Mouse (Mus musculus): ENCODE data around the gene Brf1.

Brf1 gene

DNA sequence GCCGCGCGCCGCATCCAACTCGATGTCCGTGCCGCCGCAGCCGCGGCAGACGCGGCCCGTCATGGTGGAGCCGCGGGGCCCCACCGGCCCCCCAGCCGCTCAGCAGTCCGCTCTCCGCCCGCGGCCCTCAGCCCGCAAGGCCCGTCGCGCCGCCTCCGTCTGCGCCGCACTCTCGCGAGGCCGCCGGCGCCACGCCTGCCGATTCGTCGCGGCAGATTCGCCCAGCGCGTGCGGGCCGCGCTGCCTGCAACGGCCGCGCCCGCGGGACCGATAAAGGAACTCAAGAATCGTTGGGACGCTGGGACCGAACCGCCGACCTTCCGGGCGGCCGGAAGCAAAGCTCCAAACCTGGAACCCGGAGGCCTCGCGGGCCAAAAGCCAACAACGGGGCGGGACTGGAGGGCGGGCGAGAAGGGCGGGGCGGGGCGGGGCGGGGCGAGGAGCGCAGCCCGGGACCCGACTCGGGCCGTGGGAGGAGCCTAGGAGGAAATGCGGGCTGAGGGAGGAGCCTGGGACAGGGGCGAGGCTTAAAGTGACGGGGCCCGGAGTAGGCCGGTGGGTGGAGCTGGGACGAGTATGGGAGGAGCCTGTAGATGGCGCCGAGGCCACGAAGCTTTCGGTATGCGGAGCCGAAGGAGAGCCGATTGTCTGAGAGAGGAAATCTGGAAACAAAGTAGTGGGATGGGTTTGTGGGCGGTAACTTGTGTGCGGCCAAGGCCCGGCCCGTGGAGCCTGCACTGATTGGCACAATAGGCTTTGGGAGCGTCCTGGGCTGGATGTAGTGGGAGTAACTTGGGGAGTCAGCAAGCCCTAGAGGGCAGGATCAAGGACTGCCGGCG lies at the start of gene Brf1:
Gene Brf1, minus strand, starts transcription at position 411 of the 839 bp plus-strand sequence.
- peak; percentile 96 for DNase-seq

DNA sequence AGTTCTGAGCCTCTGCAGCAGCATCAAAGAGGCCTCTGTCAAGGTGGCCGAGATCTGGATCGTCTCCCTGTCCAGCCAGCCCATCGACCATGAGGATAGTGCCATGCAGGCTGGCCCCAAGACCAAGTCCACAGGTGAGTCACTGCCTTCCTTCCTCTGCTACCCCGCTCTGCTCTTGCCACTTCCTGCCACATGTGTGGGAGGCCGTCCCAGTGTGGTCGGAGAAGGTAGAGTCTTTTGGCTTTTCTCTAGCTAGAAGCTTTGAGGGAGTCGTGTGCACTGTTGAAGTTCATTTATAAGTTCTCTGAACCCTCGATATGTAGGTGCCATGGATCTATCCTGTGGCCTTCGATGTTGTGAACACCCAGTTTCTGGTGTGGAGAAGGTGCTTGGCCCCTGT lies 49.3 kb upstream of the Brf1 start:
- DNase-seq, result no peak

DNA sequence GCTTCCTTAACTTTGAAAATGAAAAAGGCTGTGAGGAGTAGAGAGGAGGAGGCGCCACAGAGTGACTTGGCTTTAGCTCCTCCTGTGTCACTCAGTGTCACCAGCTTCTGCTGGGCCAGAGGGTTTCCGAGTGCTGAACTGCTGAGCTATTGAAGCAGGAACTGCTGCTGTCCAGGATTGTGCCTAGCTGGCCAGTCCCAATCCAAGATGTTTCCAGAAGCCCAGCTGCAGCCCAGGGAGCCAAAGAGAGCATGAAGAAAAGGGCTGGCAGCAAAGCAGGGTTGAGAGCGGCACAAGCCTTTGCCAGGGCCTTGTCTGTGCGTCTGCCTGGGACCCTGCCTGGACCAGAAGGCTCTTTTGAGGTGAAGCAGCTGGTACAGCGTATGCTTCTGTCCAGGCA lies 47.6 kb upstream of the Brf1 start:
- no peak for DNase-seq

DNA sequence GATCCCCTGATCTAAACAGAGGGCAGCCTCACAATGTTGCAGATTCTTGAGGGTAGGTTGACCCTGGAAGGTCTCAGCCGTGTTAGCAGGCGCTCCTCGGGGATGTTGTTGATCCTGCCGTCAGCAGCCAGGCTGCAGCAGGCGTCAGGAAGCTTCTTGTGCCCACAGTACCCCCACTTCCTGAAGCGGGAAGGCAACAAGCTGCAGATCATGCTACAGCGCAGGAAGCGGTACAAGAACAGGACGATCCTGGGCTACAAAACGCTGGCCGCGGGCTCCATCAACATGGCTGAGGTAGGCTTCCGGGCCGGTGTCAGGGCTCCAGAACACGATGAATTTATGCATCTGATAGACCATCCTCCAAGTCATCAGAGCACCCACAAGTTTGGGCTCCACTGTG lies 46.4 kb upstream of the Brf1 start:
- no peak for DNase-seq

DNA sequence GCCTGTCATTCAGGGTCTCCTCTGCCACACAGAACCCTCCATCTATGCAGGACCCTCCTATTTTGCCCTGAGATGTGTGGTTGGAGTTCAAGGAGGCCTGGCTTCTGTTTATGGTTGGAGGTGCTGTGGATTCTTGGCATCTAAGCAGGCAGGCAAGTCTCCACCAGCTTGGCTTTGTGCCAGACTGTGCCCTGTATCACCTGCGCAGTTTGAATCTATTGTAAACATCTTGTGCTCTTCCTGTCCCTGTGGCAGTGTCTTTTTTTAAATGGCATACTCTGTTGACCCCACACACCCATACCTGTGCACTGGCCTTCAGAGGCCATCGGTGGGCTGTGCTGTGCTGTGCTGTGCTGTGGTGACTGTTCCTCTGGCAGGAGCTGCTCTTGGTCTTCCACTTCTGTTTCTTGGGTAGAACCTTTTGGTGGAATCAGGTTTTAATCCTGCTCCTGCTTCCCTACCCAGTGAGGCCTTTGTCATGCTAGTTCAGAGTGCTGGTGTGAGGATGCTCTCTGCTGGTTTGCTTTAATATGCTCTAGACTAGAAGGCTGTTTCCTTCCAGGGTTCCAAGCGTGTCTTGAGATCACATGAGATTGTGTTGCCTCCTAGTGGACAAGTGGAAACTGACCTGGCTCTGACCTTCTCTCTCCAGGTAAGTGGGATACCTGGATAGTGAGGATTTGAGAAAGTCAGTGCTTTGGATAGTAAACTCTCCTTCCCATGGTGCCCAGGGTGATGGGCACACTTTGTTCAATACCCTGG lies 44.6 kb upstream of the Brf1 start:
- peak; percentile 68 for DNase-seq

DNA sequence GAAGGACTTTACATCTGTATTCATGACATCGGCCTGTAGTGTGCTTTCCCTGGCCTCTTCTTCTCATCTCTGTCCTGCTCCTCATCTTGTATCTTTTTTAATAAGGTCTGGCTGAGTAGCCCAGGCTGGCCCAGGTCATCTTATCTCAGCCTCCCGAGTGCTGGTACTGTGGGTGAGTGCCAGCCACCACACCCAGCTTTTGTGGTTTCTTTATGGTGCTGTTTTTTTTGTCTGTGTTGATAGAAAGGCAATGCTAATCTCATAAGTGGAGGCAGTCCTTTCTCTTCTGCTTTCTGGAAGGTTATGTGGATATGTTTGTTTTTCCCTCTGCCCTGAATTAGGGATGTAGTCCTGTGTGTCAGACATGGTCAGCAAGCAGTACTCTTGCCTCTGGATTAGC lies 42.0 kb upstream of the Brf1 start:
- no peak for DNase-seq

DNA sequence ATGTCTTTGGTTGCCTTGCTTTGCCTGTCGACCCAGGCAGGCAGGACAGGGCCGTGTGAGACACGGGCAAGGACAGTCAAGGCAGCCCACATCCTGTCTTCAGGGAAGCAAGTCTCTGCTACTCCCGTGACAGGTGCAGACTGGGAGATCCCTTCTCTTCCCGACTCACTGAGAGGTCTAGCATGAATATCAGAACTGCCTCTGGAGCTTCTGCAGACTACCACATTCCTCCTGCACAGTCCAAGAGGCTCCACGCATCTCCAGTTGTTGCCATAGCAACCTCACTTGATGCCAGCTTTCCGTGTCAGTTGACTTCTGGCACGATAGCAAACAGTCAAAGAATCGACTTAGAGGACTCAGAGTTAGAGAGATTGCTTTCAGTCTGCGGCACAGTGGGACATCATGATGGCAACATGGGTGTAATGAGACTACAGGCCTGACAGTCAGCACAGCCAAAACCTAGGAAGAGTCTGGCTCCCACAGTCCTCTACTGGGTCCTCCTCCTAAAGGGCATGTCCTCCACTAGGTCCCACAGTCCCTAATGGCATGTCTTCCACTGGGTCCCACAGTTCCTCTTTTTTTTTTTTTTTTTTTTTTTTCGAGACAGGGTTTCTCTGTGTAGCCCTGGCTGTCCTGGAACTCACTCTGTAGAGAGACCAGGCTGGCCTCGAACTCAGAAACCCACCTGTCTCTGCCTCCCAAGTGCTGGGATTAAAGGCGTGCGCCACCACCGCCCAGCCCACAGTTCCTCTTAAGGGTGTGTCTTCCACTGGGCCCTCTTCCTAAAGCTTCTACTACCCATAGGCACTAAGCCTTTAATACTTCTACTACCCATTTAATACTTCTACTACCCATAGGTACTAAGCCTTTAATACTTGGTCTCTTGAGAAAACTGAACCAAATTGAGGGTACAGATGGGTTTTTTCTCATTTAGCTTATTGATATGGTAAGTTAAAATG lies 41.3 kb upstream of the Brf1 start:
- DNase-seq, result no peak

DNA sequence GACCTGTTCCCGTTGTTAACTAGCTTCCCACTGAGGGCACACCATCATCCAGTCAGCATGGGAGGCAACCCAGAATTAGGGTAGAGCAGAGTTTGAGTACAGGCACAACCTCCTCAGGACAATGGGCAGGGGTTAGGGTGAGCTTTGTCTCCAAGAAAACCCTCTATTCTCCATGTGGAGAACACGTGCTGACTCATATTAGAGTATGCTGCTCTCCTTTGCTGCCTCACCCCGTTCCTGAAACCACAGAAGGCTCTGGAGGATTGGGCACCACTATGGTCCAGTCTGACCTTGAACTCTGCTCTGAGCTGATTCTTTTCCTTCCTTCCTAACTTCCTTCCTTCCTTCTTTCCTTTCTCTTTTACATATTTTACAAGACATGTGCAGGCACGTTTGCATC lies 37.9 kb upstream of the Brf1 start:
- no peak for DNase-seq

DNA sequence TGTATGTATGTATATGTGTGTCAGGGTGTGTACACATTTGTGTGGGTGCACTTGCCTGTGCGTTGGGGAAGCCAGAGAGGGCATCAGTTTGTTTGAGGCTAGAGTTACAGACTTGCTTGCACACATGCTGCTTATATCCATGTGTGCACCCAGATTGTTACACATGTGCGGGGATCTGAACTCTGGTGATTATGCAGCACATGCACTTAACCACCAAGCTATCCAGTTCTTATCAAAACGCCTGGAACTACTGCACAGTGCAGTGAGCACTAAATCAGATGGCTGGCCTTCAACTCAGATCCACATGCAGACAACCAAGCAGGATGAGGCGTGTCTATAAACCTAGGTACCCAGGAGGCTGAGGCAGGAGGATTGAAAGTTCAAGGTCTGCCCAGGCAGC lies 36.5 kb upstream of the Brf1 start:
- no peak for DNase-seq

DNA sequence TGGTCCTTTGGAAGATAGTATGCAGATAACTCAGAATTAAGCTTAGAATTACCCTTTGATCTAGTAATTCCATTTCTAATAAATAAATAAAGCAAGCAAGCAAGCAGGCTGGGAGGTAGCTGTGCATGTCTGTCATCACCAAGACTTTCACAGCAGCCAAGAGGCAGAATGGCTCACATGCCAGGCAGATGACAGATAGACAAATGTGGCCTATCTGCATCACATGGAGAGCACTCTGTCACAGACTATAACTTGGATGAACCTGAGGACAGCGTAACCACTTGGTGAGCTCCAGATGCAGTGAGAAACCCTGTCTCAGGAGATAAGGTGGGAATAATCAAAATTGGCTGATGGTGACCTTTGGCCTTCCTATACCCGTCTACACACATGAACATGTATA lies 34.6 kb upstream of the Brf1 start:
- DNase-seq, result no peak

DNA sequence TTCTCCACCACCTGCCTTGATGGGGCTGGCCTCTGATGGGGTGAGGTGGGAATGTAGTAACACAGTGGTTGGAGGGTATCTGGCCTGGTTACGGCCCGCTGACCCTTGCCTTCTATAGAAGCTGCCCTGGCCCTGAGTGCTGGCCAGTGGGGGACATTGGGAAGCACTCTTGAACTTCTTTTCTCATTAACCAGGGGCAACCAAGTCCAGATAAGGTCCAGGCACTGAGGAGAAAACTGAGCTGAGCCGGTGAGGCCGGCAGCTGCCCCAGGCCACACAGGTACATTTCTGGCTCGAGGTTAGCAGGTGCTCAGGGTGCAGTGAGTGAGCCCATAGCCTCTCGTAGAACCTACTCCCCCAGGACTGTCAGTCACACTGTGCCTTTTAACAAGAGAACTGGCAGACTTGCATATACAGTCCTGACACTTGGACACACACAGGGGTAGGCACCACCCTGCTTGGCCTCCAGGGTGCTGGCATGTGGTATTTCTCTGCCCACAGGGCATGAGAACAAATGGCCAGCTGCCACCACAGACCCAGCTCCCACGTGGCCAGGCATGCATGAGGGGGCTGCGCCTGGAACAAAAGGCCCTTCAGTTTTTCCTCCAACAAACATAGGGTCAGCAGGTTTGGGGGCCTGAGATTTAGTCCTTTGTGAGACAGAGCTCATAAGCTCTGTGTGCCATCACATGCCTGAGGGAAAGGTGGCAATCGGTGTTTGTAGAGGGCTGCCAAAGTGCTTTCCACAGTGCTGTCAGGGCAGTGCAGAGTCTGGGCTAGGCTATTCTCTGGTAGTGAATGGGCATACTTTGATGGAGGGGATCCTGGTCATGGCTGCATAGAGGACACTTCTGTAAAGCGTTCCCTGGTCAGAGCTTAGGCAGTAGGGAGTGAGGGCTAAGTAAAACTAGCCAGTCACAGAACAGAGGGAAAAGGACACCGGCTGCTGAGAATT lies 32.1 kb upstream of the Brf1 start:
- DNase-seq, result no peak

DNA sequence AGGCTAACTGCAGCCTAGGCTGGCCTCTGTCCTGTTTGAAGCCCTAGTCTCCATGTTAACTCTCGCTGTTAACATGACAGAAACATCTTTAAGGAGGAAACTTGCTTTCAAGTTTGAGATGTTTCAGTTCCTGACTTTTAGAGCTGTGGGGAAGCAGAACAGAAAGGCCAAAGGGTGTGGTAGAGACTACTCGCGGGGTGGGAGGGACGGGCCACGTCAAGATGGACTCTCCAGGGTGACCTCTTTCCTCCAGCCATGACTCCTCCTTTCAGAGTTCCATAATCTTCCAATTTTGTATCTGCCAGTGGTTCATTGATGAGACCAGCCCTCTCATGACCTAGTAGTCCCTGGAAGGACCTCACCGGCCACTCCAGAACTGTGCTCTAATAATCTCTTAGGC lies 30.9 kb upstream of the Brf1 start:
- DNase-seq, result no peak

DNA sequence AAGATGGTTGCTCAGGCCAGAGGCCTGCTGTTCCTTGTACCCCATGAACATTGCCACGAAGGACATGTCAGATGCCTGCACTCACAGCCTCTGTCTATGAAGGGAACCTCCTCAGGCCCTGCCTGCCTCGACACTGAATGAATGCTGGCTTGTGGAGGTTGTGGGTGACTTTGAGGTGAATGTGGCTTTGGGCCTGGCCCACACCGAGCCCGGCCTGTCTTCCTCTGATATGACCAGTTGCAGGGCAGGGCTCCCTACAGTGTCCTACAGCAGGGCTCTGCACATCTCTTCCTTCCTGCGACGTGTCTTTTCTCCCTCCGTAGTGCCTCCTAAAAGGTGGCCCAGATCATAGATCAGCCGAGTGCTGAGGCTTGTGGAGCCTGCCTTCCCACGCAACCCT lies 30.5 kb upstream of the Brf1 start:
- DNase-seq, result no peak

DNA sequence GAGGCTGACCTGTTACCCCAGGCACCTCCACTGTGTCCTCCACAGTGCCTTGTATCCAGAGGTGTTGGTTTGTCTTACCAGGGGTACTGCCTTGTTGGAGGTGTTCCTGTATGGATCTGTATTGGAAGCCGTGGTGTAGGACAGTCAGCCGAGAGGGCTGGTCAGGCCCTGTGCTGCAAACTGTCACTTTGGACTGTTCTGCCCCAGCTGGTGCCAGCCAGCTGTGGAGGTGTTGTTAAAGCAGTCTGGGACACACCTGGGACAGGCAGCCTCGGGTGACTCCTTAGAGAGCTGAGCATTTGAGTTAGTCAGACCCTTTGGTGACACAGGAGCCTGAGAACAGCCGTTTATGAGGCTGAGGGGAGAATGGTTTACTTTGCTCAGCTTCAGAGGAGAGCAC lies 29.5 kb upstream of the Brf1 start:
- DNase-seq, result no peak

DNA sequence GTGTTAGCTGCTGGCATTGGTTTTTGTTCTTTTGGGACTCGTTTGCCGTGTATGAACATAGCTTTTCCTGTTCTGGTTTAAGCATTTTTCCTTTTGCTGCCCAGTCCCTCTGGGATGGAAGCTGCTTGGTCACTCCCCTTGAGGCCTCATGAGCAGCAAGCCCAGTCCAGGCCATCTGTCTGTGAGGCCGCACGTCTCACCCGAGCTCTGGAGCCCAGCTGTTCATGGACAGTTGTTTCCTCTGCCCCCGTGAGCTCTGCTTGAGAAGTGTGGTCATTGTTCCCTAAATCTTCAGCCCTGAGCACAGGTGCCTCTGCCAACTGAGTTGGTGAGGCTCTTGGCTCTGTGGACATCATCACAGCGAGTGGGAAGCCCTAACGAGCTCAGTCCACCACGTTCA lies 28.4 kb upstream of the Brf1 start:
- DNase-seq, result no peak

DNA sequence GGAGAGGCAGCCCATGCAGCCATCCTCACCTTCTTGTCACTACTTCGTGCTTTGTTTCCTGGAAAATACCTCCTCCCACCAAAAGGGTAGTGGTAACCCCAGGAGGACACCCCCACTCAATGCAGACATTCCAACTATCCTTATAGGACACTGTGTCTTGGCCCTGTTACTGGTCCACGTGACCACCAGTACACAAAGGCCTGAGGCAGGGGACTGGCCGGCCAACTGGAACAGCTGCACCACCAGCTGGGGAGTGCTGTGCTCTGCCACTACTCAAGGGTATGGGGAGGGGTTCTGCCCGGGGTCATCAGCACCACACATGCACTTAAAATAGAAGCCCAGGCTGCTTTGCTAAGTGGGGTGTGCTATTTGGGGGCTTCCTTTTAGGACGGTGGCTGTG lies 27.6 kb upstream of the Brf1 start:
- DNase-seq, result no peak

DNA sequence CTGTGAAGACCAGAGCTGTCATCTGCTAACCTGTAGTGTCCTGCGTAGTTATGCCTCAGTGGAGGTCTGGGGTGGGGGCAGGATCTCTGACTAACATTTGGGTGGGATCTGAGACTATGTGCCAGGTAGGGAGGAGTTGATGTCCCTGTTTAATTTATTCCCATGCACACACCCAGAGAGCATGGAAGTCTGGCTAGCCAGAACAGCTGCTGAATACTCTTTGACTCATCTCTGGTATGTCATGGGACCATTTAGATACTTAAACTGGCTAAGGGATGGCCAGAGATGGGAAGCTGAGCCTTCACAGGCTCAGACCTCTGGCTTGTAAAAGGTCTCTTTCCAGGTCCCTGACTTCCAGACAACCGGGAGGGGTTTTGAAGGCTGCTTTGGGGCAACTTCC lies 27.0 kb upstream of the Brf1 start:
- no peak for DNase-seq

DNA sequence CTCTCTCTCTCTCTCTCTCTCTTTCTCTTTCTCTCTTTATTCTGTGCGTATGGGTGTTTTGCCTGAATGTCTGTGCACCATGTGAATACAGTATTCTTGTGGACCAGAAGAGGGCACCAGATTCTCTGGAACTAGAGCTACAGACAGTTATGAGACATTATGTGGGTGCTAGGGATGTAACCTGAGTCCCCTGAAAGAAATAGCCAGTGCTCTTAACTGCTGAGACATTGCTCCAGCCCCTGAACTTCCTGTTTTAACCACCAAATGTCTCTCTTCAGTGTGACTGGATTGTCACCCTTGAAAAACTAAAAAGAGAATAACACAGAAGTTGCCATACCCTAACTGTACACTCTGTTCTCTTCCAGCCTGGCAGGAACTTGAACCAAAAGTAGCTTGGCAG lies 26.1 kb upstream of the Brf1 start:
- DNase-seq, result no peak

DNA sequence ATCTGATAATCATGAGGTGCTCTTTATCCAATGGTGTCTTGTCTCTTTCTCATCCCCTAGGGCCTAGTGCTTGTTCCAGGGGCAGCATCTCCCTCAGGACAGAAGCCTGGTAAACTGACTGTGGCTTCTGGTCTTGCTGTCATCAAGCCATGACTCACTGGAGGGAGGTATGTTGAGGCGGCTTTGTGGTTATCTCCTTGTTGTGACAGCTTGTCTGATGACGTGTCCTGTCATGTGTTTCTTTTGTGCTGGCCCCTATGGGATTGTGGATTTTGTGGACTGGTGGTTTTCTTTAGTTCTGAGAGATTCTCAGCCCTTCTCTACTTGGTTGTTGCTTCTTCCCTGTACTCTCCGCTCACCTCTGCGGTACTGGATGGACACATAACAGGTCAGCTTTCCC lies 22.6 kb upstream of the Brf1 start:
- no peak for DNase-seq

DNA sequence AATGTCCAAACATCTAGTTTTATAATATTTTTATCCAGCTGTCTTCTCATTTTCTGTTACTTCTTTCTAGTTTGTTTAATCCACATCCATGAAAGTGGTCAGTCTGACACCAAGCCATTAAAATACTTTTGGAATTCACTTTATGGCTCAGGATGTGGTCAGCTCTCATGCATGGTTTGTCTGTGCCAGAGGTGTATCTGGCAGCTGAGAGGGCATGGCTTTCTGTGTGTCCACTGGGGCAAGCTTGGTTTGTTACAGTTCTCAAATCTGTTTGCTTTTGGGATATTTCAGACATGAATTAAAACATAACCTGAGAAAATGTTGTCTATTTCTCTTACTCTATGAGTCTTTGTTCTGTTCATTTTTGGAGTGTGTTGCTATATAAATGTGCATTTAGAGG lies 21.0 kb upstream of the Brf1 start:
- no peak for DNase-seq

DNA sequence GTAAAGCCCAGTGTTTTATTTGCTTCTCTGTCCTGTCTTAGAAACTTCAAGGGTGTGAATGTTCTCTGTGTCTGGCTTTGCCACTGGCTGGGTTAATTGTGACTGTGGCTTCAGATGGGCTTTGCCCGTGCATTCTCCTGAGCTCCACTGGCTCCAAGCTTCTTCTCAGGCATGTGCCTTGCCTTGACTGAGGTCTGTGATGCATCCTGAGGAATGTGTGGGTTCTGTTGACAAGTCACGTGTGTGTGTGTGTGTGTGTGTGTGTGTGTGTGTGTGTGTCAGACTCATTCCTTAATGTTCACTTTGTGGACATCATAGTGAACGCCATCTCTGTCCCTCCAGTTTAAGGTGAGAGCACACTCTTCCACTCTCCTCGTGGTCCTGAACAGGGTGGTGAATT lies 18.3 kb upstream of the Brf1 start:
- DNase-seq, result no peak

DNA sequence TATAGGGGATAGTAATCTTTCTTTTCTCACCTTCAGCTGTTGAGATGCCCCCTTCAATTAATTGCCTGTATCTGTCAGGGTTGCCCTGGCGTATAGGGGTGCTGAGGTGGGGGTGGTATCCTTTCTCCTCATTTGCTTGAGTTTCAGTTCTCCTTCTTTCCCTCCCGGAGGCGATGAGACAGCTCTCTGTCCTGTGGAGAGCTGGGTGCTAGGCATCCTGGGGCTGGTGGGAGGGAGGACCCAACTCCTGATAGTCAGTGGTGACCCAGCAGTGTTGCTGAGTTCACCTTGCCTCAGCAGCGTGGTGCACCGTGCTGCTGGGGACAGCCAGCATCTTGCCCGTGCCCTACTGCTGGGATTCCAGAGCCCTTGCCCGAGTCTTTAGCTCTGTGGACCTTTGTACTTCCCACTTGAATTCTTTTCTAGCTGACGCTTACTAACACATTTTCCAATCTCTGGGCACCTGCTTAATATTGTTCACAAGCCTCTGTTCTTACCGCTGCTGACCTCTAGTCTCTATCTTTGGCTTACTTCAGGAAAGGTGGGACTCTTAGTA lies 17.0 kb upstream of the Brf1 start:
- no peak for DNase-seq

Data from cerebellum, adult 11 months (tissue).